In the genomic region with DNA sequence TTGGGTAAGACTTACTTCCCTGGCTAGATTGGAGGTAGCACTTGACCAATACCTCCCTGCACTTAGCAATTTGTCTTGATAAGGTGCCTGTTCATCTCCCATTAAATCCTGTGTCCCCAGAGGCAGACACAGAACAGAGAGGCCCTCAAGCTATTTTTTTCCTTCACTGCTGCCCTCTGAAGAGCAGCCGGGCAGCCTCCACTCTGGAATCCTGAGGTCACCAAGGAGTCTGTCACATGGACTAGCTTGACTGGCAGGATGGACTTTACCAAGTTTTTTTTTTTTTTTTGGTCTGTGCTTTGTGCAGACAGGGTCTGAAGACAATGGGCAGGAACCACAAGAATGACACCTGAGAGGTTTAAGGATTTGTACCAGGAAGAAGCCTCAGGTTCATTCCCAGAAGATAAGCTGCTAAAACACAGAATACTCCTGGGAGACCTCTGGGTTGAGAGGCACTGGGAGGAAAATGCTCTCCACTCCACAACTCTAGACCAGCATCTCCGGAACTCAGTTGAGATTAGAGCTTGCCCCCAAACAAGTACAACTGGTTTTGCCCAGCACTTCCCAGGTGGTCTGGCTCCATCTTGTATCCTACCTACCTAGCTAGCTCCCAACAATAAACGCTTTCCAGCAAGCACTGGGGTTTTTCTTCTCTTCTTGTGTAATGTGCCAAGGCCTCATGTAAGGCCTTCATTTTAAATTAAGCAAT, we compare ENCODE assay signal across 8 mouse cellular contexts. TPM values are rescaled to one million over a fixed set of nuclear protein-coding genes. Genes with fewer than 3 reads are reported as not detected.
A peak's percentile ranks its signal among the peaks of the same experiment; 100 is the strongest.
DNase-seq lines count a peak whose midpoint lies in the region; ATAC-seq and TF ChIP-seq lines count a peak whose summit lies in the region.

No protein-coding gene starts in this region.

- WGBS in forebrain, embryonic 15.5 days = 46% methylated on average over 3 of the region's 3 CpGs
- WGBS in liver, embryonic 15.5 days (ENCODE audit: insufficient replicate concordance) = 37% methylated on average over 3 of the region's 3 CpGs

- H3K27me3 ChIP-seq in C2C12 (ENCODE audit: control insufficient read depth, insufficient read depth, insufficient read length) = no peaks in the 10 kb centered on the region
- H3K27me3 ChIP-seq in forebrain, embryonic 15.5 days = no peaks in the 10 kb centered on the region
- H3K27me3 ChIP-seq in liver, embryonic 15.5 days = no peaks in the 10 kb centered on the region

- H3K27ac ChIP-seq in forebrain, embryonic 15.5 days (replicated peaks) = no peak overlapping the region
- H3K27ac ChIP-seq in liver, embryonic 15.5 days (replicated peaks) = peak overlapping the region; percentile 77

- H3K4me2 ChIP-seq in forebrain, embryonic 15.5 days (replicated peaks) = peak overlapping the region; percentile 92
- peak overlapping the region; percentile 96 for H3K4me2 ChIP-seq in liver, embryonic 15.5 days

- peaks cover 33% of the 10 kb centered on the region for H3K79me3 ChIP-seq in C2C12 (ENCODE audit: low read depth)

- TF ChIP-seq CTCF in C2C12 (IDR thresholded peaks at IDR 0.05; ENCODE audit: control insufficient read depth, insufficient read depth, insufficient read length) = no peak

- no peak for ATAC-seq in forebrain, embryonic 15.5 days (replicated peaks)
- ATAC-seq in liver, embryonic 15.5 days (ENCODE audit: insufficient read depth) = no peak
- ATAC-seq in erythroid progenitor cell, adult 5-6 weeks (replicated peaks; ENCODE audit: low FRiP score, poor library complexity, severe bottlenecking) = no peak

- H3K4me1 ChIP-seq in forebrain, embryonic 15.5 days = peaks cover 20% of the 10 kb centered on the region
- H3K4me1 ChIP-seq in liver, embryonic 15.5 days (replicated peaks) = peaks cover 54% of the 10 kb centered on the region

- H3K9me3 ChIP-seq in forebrain, embryonic 15.5 days = no peaks in the 10 kb centered on the region
- H3K9me3 ChIP-seq in liver, embryonic 15.5 days (replicated peaks) = no peaks in the 10 kb centered on the region

- H3K79me2 ChIP-seq in C2C12 (ENCODE audit: control insufficient read depth, insufficient read depth) = peaks cover 55% of the 10 kb centered on the region

- H3K4me3 ChIP-seq in C2C12 (ENCODE audit: insufficient read depth, poor library complexity, severe bottlenecking) = peak overlapping the region; percentile 95
- H3K4me3 ChIP-seq in forebrain, embryonic 15.5 days = peak overlapping the region; percentile 90
- peak overlapping the region; percentile 81 for H3K4me3 ChIP-seq in liver, embryonic 15.5 days (replicated peaks)

- H3ac ChIP-seq in C2C12 (ENCODE audit: control insufficient read depth, insufficient read length, low read depth) = peak overlapping the region; percentile 89

- no peaks in the 10 kb centered on the region for H3K36me3 ChIP-seq in C2C12 (ENCODE audit: control insufficient read depth, insufficient read depth)
- no peaks in the 10 kb centered on the region for H3K36me3 ChIP-seq in forebrain, embryonic 15.5 days
- 0 out of 2 replicates have a peak, but pooled peaks cover 4% of the 10 kb centered on the region for H3K36me3 ChIP-seq in liver, embryonic 15.5 days (replicated peaks)

- DNase-seq in embryo, embryonic 9.5 days (ENCODE audit: extremely low spot score) = peak; percentile 29
- DNase-seq in embryo, embryonic 10 days (ENCODE audit: low spot score) = no peak
- DNase-seq in adrenal gland, postnatal 14 days = no peak
- DNase-seq in cerebellum, postnatal 14 days = no peak

- H3K9ac ChIP-seq in forebrain, embryonic 15.5 days (replicated peaks) = peak overlapping the region; percentile 72
- H3K9ac ChIP-seq in liver, embryonic 15.5 days = peak overlapping the region; percentile 79

TF ChIP-seq in C2C12, 6 proteins besides CTCF, POLR2A, EP300 and RAD21:
- TF ChIP-seq FOSL1 (IDR thresholded peaks at IDR 0.05; ENCODE audit: insufficient read depth, low read length, poor library complexity, severe bottlenecking) (no peak), MAX (IDR thresholded peaks at IDR 0.05) (no peak), MYOD1 (IDR thresholded peaks at IDR 0.05; ENCODE audit: control insufficient read depth, insufficient read length, low read depth) (no peak), MYOG (IDR thresholded peaks at IDR 0.05; ENCODE audit: control insufficient read depth, extremely low read depth, insufficient read length) (no peak), USF1 (IDR thresholded peaks at IDR 0.05; ENCODE audit: low read depth) (no peak), CEBPB (IDR thresholded peaks at IDR 0.05; ENCODE audit: low read depth) (no peak)

RNA-seq across cellular contexts. Expression of a gene that starts 1.0 kb away (rescaled TPM):
- 365 TPM for polyA plus RNA-seq in C2C12 (2012; fragmentation: generic; extraction: Trizol)
- polyA plus RNA-seq in forebrain, embryonic 15.5 days (2015; fragmentation: Nextera tagmentation; extraction: Ambion mirVana) = 257 and 262 TPM in 2 replicates
- 181 and 201 TPM in 2 replicates for polyA plus RNA-seq in liver, embryonic 15.5 days (2015; fragmentation: Nextera tagmentation; extraction: Ambion mirVana)
- 255 and 290 TPM in 2 replicates for total RNA-seq in adrenal gland, postnatal 14 days (2021)
- total RNA-seq in erythroid progenitor cell, adult 5-6 weeks (2015; ENCODE audit: low replicate concordance) = 24.3 and 114 TPM in 2 replicates
- total RNA-seq in erythroid progenitor cell, adult 5-6 weeks (2017; ENCODE audit: low replicate concordance) = 18.5 TPM in 1 of 2 replicates, not detected in the other

RNA-seq across cellular contexts. Expression of a gene that starts 9.5 kb away (rescaled TPM):
- 82.5 TPM for polyA plus RNA-seq in C2C12 (2012; fragmentation: generic; extraction: Trizol)
- 154 and 161 TPM in 2 replicates for polyA plus RNA-seq in forebrain, embryonic 15.5 days (2015; fragmentation: Nextera tagmentation; extraction: Ambion mirVana)
- polyA plus RNA-seq in liver, embryonic 15.5 days (2015; fragmentation: Nextera tagmentation; extraction: Ambion mirVana) = 61.5 and 61.7 TPM in 2 replicates
- 61.8 and 61.9 TPM in 2 replicates for total RNA-seq in adrenal gland, postnatal 14 days (2021)
- 27.7 and 35.7 TPM in 2 replicates for total RNA-seq in erythroid progenitor cell, adult 5-6 weeks (2015; ENCODE audit: low replicate concordance)
- 22.5 and 28.2 TPM in 2 replicates for total RNA-seq in erythroid progenitor cell, adult 5-6 weeks (2017; ENCODE audit: low replicate concordance)

RNA-seq across cellular contexts. Expression of a gene that starts 37.0 kb away (rescaled TPM):
- polyA plus RNA-seq in C2C12 (2012; fragmentation: generic; extraction: Trizol) = 632 TPM
- 320 and 352 TPM in 2 replicates for polyA plus RNA-seq in forebrain, embryonic 15.5 days (2015; fragmentation: Nextera tagmentation; extraction: Ambion mirVana)
- polyA plus RNA-seq in liver, embryonic 15.5 days (2015; fragmentation: Nextera tagmentation; extraction: Ambion mirVana) = 154 and 161 TPM in 2 replicates
- total RNA-seq in adrenal gland, postnatal 14 days (2021) = 2,357 and 2,456 TPM in 2 replicates
- 1.8 and 3.8 TPM in 2 replicates for total RNA-seq in erythroid progenitor cell, adult 5-6 weeks (2015; ENCODE audit: low replicate concordance)
- 1.9 and 9.3 TPM in 2 replicates for total RNA-seq in erythroid progenitor cell, adult 5-6 weeks (2017; ENCODE audit: low replicate concordance)
